Mouse (Mus musculus): ENCODE results near the gene Kif17. TPM values are rescaled to one million over a fixed set of nuclear protein-coding genes. Genes with fewer than 3 reads are reported as not detected.

The Kif17 gene
- polyA plus RNA-seq, 1 experiment from 2014 or later = 3.0 TPM

DNA sequence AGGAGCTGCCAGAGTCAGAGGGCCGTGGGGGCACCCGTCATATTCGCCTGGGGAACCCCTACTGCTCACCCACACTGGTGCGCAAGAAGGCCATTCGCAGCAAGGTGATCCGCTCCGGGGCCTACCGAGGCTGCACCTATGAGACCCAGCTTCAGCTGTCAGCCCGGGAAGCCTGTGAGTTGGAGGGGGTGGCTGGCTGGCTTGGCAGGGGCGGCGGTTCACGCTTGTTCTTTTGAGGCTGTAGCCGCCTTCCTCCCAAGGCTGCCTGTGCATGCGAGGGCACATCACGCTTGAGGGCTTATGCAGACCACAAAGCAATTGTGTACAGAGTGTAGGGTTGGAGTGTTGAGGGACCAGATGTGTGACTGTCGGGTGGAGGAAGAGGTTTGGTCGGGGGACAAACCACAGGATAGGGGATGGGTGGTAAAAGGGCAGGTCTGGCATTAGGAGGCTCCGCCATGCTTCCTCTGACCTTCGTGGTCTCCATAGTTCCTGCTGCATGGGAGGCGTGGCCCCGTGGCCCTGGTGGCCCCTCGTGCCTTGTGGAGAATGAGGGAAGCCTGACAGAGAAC lies 7.0 kb downstream of the Kif17 start:
- no peak for ATAC-seq (ENCODE audit: low read depth)
- H3K9ac ChIP-seq (ENCODE audit: low read length) = no peak overlapping the region
- no peaks in the 10 kb centered on the region for H3K9me3 ChIP-seq (ENCODE audit: control insufficient read depth, low read length)
- H3K36me3 ChIP-seq (ENCODE audit: control insufficient read depth, insufficient read depth, low read length) = no peaks in the 10 kb centered on the region
- peaks cover 6% of the 10 kb centered on the region; the same call in 1 of the 2 replicates for H3K4me1 ChIP-seq (replicated peaks; ENCODE audit: control insufficient read depth, insufficient read depth, low read length)
- H3K4me2 ChIP-seq (ENCODE audit: low read depth, low read length) = no peak overlapping the region
- H3K27ac ChIP-seq (ENCODE audit: low read length) = no peak overlapping the region
- WGBS = 83% methylated on average over 22 of the region's 22 CpGs
- no peak overlapping the region for H3K4me3 ChIP-seq (ENCODE audit: low read length)
- no peaks in the 10 kb centered on the region for H3K27me3 ChIP-seq (ENCODE audit: control insufficient read depth, insufficient read depth, low read depth, low read length)

DNA sequence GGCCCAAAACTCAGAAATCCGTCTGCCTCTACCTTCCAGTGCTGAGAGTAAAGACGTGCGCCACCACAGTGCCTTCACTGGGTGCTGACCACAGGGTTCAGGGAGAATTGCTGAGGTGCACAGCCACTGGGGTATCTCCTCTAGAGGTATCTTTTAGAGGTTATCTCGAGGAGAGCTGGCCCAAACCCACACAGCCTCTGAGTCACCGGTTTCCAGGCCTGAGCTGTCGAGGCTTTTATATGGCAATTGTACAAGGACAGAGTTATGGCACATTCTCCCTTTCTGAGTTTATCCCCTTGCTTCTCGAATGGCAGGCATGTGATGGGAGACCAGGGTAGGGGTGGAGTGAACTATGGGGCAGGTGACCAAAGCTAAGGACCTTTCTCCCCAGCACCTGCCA lies 8.4 kb downstream of the Kif17 start:
- Histone ChIP-seq H3K4me2 (ENCODE audit: low read depth, low read length) (no peak overlapping the region), H3K4me1 (replicated peaks; ENCODE audit: control insufficient read depth, insufficient read depth, low read length) (peaks cover 8% of the 10 kb centered on the region; the same call in 1 of the 2 replicates), H3K36me3 (ENCODE audit: control insufficient read depth, insufficient read depth, low read length) (no peaks in the 10 kb centered on the region), H3K27me3 (ENCODE audit: control insufficient read depth, insufficient read depth, low read depth, low read length) (no peaks in the 10 kb centered on the region), H3K9me3 (ENCODE audit: control insufficient read depth, low read length) (no peaks in the 10 kb centered on the region), H3K9ac (ENCODE audit: low read length) (no peak overlapping the region), H3K4me3 (ENCODE audit: low read length) (no peak overlapping the region), H3K27ac (ENCODE audit: low read length) (no peak overlapping the region)
- 73% methylated on average over 7 of the region's 7 CpGs for WGBS
- ATAC-seq (ENCODE audit: low read depth) = no peak

DNA sequence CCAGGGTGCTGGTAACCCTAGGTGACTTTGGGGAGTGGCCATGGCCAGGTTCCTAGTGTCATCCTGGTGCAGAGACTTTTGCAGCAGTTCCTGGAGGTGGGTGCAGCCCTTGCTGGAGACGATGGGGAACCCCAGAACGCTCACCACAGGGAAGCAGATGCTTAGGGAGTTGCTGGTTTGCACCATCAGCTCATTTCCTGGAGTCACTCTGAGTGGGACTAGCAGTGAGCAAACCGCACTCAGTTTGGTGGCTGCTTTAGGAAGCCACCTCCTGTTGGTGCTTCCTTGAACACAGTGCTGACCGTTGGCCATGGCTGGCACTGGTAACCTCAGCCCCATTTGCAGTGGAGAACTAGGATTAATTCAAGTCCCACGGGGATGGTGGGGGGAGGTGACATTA lies 9.2 kb downstream of the Kif17 start:
- Histone ChIP-seq H3K4me1 (replicated peaks; ENCODE audit: control insufficient read depth, insufficient read depth, low read length) (peaks cover 8% of the 10 kb centered on the region; the same call in 1 of the 2 replicates), H3K4me2 (ENCODE audit: low read depth, low read length) (no peak overlapping the region), H3K27ac (ENCODE audit: low read length) (no peak overlapping the region), H3K9me3 (ENCODE audit: control insufficient read depth, low read length) (no peaks in the 10 kb centered on the region), H3K27me3 (ENCODE audit: control insufficient read depth, insufficient read depth, low read depth, low read length) (no peaks in the 10 kb centered on the region), H3K9ac (ENCODE audit: low read length) (no peak overlapping the region), H3K4me3 (ENCODE audit: low read length) (no peak overlapping the region), H3K36me3 (ENCODE audit: control insufficient read depth, insufficient read depth, low read length) (no peaks in the 10 kb centered on the region)
- WGBS = 76% methylated on average over 5 of the region's 5 CpGs
- no peak for ATAC-seq (ENCODE audit: low read depth)

DNA sequence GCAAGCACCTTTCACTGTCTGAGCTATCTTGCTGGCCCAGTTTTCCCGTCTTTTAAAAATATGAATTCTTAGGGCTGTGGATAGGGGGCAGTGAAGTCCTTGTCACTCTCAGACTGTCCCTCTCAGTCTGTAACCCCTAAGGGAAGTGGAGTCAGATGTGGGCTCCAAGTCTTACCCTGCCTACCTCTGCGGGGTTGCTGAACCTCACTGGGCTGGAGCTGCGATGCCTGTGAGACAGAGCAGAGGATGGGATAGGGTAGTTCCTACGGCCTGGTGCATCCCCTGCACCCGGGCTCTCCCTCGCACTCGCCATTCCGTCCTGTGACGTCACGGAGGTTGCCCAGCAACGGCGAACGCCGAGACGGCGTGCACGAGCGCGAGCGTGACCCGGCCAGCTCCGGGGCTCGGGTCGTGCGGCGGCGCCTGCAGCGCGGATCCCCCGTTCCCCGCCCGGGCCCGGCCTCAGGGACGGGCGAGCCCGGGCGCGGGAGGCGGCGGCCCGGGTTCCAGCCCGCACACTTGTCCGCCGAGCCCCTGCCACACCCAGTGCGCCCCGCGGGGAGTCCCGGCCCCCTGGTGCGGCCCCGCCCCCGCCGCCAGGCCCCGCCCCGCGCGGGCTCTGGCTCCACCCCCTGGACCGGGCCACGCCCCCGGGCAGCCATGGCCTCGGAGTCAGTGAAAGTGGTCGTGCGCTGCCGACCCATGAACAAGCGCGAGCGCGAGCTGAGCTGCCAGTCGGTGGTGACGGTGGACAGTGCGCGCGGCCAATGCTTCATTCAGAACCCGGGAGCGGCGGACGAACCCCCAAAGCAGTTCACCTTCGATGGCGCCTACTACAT lies 11.8 kb downstream of the Kif17 start:
- peak; percentile 94 for ATAC-seq (ENCODE audit: low read depth)
- Histone ChIP-seq H3K4me1 (replicated peaks; ENCODE audit: control insufficient read depth, insufficient read depth, low read length) (peaks cover 8% of the 10 kb centered on the region; the same call in 1 of the 2 replicates), H3K9me3 (ENCODE audit: control insufficient read depth, low read length) (no peaks in the 10 kb centered on the region), H3K27me3 (ENCODE audit: control insufficient read depth, insufficient read depth, low read depth, low read length) (no peaks in the 10 kb centered on the region), H3K4me2 (ENCODE audit: low read depth, low read length) (peak overlapping the region; percentile 92), H3K4me3 (ENCODE audit: low read length) (peak overlapping the region; percentile 73), H3K36me3 (ENCODE audit: control insufficient read depth, insufficient read depth, low read length) (no peaks in the 10 kb centered on the region), H3K27ac (ENCODE audit: low read length) (no peak overlapping the region), H3K9ac (ENCODE audit: low read length) (peak overlapping the region; percentile 67)
- under 1% methylated on average over 48 of the region's 78 CpGs for WGBS

DNA sequence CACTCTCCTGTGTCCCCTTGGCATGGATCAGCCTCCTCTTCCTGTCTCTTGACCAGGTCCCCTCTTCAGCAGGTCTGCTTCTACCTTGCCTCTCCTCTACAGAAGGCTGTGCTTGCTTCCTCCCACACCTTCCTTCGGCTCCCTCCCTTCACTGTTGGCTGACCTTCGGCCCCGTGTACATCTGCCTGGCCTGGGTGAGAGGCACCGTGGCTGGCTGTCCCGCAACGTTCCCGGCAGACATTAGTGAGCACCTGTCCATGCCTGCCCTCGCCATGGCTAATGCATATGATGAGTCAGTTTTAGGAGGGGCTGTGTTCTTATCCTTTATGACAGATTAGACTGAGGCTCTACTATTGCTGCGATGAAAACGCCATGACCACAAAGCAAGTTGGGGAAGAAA lies 17.6 kb downstream of the Kif17 start:
- Histone ChIP-seq H3K9me3 (ENCODE audit: control insufficient read depth, low read length) (no peaks in the 10 kb centered on the region), H3K36me3 (ENCODE audit: control insufficient read depth, insufficient read depth, low read length) (no peaks in the 10 kb centered on the region), H3K27me3 (ENCODE audit: control insufficient read depth, insufficient read depth, low read depth, low read length) (no peaks in the 10 kb centered on the region), H3K4me1 (replicated peaks; ENCODE audit: control insufficient read depth, insufficient read depth, low read length) (peaks cover 10% of the 10 kb centered on the region), H3K4me2 (ENCODE audit: low read depth, low read length) (no peak overlapping the region), H3K27ac (ENCODE audit: low read length) (no peak overlapping the region), H3K4me3 (ENCODE audit: low read length) (no peak overlapping the region), H3K9ac (ENCODE audit: low read length) (no peak overlapping the region)
- no peak for ATAC-seq (ENCODE audit: low read depth)
- 80% methylated on average over 10 of the region's 10 CpGs for WGBS

DNA sequence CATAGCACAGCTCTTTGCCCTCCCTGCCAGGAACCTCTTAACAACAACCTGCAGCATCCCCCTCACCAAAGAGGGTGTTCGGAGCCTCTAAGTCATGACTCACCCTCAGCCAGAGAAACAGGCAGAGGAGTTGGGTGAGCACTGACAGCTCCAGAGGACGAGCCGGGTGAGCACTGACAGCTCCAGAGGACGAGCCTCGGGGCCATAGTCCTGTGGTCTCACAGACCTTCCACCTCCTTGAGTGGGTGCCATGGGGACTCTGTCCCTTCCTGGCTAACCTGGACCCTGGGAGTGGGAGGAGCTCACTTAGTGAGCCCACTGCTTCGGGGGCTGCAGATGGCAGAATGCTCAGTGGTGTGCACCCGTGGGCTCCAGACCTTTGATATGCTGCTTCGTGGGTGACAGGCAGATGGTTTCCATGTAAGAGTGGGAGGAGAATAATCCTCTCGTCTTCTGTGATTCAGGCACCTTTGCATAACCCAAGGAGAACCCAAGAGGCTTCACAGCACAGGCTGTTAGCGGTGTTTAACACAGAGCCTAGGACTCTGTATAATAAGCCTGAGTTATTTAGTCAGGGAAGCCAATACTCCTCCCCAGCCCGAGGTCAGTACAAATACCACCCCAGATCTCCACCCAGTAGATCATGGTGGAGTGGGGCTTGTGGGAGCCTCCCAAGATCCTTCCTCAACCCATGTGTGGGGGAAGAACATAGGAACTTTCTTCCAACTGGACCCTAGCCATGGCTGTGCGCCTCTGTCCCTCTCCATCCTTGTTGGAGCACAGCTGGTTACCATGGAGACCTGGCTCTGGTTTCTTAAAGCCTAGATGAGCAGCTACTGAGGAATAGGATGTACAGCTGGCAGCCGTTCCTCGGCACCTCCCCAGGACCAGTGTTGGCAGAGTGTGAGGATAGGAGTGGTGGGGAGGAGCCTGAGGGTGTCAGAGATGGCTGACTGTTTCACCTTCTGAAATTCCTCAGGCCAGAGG lies 22.1 kb downstream of the Kif17 start:
- peaks cover 9% of the 10 kb centered on the region for H3K4me1 ChIP-seq (replicated peaks; ENCODE audit: control insufficient read depth, insufficient read depth, low read length)
- no peaks in the 10 kb centered on the region for H3K36me3 ChIP-seq (ENCODE audit: control insufficient read depth, insufficient read depth, low read length)
- no peaks in the 10 kb centered on the region for H3K27me3 ChIP-seq (ENCODE audit: control insufficient read depth, insufficient read depth, low read depth, low read length)
- no peak overlapping the region for H3K4me3 ChIP-seq (ENCODE audit: low read length)
- WGBS = 37% methylated on average over 14 of the region's 14 CpGs
- peak overlapping the region; percentile 47; the same call in 1 of the 2 replicates for H3K27ac ChIP-seq (ENCODE audit: low read length)
- no peaks in the 10 kb centered on the region for H3K9me3 ChIP-seq (ENCODE audit: control insufficient read depth, low read length)
- H3K4me2 ChIP-seq (ENCODE audit: low read depth, low read length) = peak overlapping the region; percentile 12; the same call in 1 of the 2 replicates
- ATAC-seq (ENCODE audit: low read depth) = peak; percentile 95
- no peak overlapping the region for H3K9ac ChIP-seq (ENCODE audit: low read length)

DNA sequence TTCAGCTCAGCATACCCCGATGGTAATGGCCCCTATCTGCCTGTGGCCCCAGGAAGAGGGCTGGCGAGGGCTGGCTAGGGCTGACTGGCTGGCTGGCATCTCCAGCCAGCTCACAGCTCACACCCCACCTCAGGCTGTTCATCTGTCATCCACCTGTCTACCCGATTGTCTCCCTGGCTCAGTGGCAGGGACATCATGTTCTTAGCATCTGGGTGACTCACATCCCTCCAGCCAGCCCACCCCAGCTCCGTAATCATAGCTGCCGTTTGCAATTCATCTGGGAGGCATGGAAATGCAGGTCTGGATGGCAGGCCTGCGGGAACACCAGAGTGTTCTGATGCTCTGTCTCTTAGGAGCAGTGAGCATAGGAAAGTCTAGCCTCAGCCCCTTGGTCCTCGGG lies 28.1 kb downstream of the Kif17 start:
- no peak overlapping the region for H3K27ac ChIP-seq (ENCODE audit: low read length)
- ATAC-seq (ENCODE audit: low read depth) = no peak
- 68% methylated on average over 7 of the region's 7 CpGs for WGBS
- no peak overlapping the region for H3K9ac ChIP-seq (ENCODE audit: low read length)
- no peaks in the 10 kb centered on the region for H3K9me3 ChIP-seq (ENCODE audit: control insufficient read depth, low read length)
- H3K4me3 ChIP-seq (ENCODE audit: low read length) = no peak overlapping the region
- H3K27me3 ChIP-seq (ENCODE audit: control insufficient read depth, insufficient read depth, low read depth, low read length) = no peaks in the 10 kb centered on the region
- no peaks in the 10 kb centered on the region for H3K4me1 ChIP-seq (replicated peaks; ENCODE audit: control insufficient read depth, insufficient read depth, low read length)
- H3K4me2 ChIP-seq (ENCODE audit: low read depth, low read length) = no peak overlapping the region
- H3K36me3 ChIP-seq (ENCODE audit: control insufficient read depth, insufficient read depth, low read length) = no peaks in the 10 kb centered on the region

DNA sequence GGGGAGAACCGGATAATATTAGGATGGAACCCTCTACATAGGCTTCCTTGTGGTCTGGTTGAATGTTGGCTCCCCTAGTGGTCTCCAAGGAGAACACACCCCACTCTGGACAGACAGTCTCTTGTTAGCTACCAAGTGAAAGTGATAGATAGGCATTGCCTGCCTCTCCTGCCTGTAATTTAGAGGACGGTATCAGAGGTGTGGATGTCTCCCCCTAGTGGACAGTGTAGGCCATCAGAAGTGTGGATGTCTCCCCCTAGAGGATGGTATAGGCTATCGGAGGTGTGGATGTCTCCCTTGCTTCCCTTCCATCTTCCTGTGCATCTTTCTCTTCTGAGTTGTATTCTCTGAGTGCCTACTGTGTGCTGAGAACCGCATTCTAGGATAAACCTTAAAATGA lies 32.6 kb downstream of the Kif17 start:
- peak; percentile 81 for ATAC-seq (ENCODE audit: low read depth)
- H3K9ac ChIP-seq (ENCODE audit: low read length) = no peak overlapping the region
- no peak overlapping the region for H3K4me3 ChIP-seq (ENCODE audit: low read length)
- peaks cover 3% of the 10 kb centered on the region; the same call in 1 of the 2 replicates for H3K9me3 ChIP-seq (ENCODE audit: control insufficient read depth, low read length)
- H3K27me3 ChIP-seq (ENCODE audit: control insufficient read depth, insufficient read depth, low read depth, low read length) = no peaks in the 10 kb centered on the region
- 29% methylated on average over 4 of the region's 4 CpGs for WGBS
- no peak overlapping the region for H3K4me2 ChIP-seq (ENCODE audit: low read depth, low read length)
- H3K27ac ChIP-seq (ENCODE audit: low read length) = no peak overlapping the region
- H3K36me3 ChIP-seq (ENCODE audit: control insufficient read depth, insufficient read depth, low read length) = no peaks in the 10 kb centered on the region
- H3K4me1 ChIP-seq (replicated peaks; ENCODE audit: control insufficient read depth, insufficient read depth, low read length) = no peaks in the 10 kb centered on the region

DNA sequence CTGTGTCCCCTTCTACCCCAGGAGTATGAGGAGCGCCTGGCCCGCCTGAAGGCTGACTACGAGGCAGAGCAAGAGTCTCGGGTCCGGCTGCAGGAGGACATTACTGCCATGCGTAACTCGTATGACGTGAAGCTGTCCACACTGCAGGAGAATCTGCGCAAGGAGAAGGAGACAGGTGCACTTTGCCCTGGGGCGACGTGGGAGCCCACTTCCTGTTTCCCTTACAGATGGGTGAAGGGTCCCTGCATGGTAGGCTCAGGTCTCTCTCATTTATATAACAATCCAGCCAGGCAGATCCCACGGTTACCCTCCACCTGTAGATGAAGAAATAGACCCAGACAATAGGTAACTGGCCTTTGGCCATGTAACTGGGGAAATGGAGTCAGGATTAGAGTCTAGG lies 36.2 kb downstream of the Kif17 start:
- Histone ChIP-seq H3K27ac (ENCODE audit: low read length) (no peak overlapping the region), H3K4me2 (ENCODE audit: low read depth, low read length) (no peak overlapping the region), H3K9me3 (ENCODE audit: control insufficient read depth, low read length) (peaks cover 3% of the 10 kb centered on the region; the same call in 1 of the 2 replicates), H3K4me3 (ENCODE audit: low read length) (no peak overlapping the region), H3K4me1 (replicated peaks; ENCODE audit: control insufficient read depth, insufficient read depth, low read length) (no peaks in the 10 kb centered on the region), H3K36me3 (ENCODE audit: control insufficient read depth, insufficient read depth, low read length) (no peaks in the 10 kb centered on the region), H3K9ac (ENCODE audit: low read length) (no peak overlapping the region), H3K27me3 (ENCODE audit: control insufficient read depth, insufficient read depth, low read depth, low read length) (no peaks in the 10 kb centered on the region)
- WGBS = 76% methylated on average over 12 of the region's 12 CpGs
- no peak for ATAC-seq (ENCODE audit: low read depth)

All from lung, embryonic 16.5 days (tissue).